Mouse (Mus musculus) forebrain, embryonic 13.5 days (tissue): ENCODE measurements at regions not wholly inside any gene's neighbourhood (a gene's known extent, or its start where the extent isn't known, plus 50 kb on each side); places are given as distances from the start of the nearest gene placed in this dataset.

Experiments
- ATAC-seq: fragments of 200-750 bp; cut with Nextera tagmentation; 2 replicates; pipeline ENCODE4 v1.8.0; 2017
- H3K27ac ChIP-seq: fragments of 300-500 bp; sonication (generic); 2 replicates; pipeline ENCODE4 v1.5.1; 2015; ENCODE audit warnings: inconsistent platforms, mild to moderate bottlenecking, moderate library complexity
- H3K27me3 ChIP-seq: fragments of 300-500 bp; sonication (generic); 2 replicates; pipeline ENCODE4 v1.6.1; 2015; ENCODE audit warnings: mild to moderate bottlenecking, inconsistent platforms
- H3K36me3 ChIP-seq: fragments of 300-500 bp; sonication (generic); 2 replicates; pipeline ENCODE4 v1.6.1; 2015; ENCODE audit warnings: mild to moderate bottlenecking, inconsistent platforms; ENCODE audit not compliant: poor library complexity, severe bottlenecking
- H3K4me1 ChIP-seq: fragments of 300-500 bp; sonication (generic); 2 replicates; pipeline ENCODE4 v1.6.1; 2015; ENCODE audit warnings: inconsistent platforms
- H3K4me2 ChIP-seq: fragments of 300-500 bp; sonication (generic); 2 replicates; pipeline ENCODE4 v1.6.1; 2015; ENCODE audit warnings: inconsistent platforms, mild to moderate bottlenecking, moderate library complexity
- H3K4me3 ChIP-seq: fragments of 300-500 bp; sonication (generic); 2 replicates; pipeline ENCODE4 v1.5.1; 2015; ENCODE audit warnings: mild to moderate bottlenecking, inconsistent platforms
- H3K9ac ChIP-seq: fragments of 300-500 bp; sonication (generic); 2 replicates; pipeline ENCODE4 v1.6.1; 2015; ENCODE audit warnings: mild to moderate bottlenecking, inconsistent platforms
- H3K9me3 ChIP-seq: fragments of 300-500 bp; sonication (generic); replicated peaks from 2 replicates; pipeline ENCODE4 v1.6.1; 2016; ENCODE audit warnings: inconsistent platforms
- WGBS: fragments of 180-500 bp; shearing (Covaris S2); methylation state at CpG from one replicate; pipeline ENCODE4 v1.1.7; 2015; 5-methylcytosine and 5-hydroxymethylcytosine counted together

GRCm38 (mm10) chr15:11742346-11742729 lies 164.7 kb downstream of the Npr3 start:
- peak; percentile 36 for ATAC-seq

DNA sequence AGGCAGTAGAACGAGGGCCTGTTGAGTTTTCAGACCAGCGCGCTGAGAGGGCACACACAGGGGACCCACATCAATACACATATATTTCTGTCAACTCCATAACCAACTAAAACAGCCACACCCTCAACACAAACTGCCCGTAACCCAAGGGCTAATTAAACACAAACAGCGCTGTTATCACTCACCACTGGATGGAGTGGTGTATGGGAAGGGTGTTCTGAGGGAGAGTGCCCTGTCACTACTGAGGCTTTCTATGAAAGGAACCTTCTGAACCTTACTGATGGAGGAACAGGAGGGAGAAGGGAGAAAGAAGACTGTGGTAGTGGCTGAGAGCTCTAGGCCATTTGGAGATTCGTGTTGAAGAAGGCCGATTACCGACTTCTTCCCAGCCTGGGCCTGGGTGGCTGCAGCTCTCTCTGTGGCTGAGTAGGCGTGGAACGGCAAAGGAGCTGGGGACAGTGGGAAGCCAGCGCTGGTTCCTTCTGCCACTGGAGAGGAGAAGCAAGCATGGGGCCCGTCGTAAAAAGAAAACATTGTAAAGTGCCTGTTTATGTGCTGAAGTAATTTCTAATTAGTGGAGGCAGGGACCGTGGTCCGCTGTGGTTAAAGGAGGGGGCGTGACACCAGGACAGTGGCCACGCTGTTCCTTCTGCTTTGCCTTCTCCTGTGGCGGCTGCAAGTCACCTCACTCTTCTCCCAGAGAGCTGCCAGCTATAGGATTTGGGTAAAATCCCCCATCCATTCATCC lies 165.3 kb downstream of the Npr3 start:
- WGBS = 23% methylated on average over 18 of the region's 18 CpGs
- H3K27me3 ChIP-seq = no peaks in the 10 kb centered on the region
- ATAC-seq = peak; percentile 65
- peak overlapping the region; percentile 34; the same call in 1 of the 2 replicates for H3K9ac ChIP-seq
- H3K4me2 ChIP-seq = peak overlapping the region; percentile 54
- no peak overlapping the region for H3K27ac ChIP-seq
- H3K9me3 ChIP-seq = no peaks in the 10 kb centered on the region
- H3K4me1 ChIP-seq = peaks cover 14% of the 10 kb centered on the region
- peak overlapping the region; percentile 18 for H3K4me3 ChIP-seq
- no peaks in the 10 kb centered on the region for H3K36me3 ChIP-seq

More at GRCm38 (mm10) chr15:11742346-11742729, 164.7 kb downstream of the Npr3 start:
- WGBS = 8% methylated on average over 6 of the region's 6 CpGs
- Histone ChIP-seq H3K36me3 (no peaks in the 10 kb centered on the region), H3K27ac (no peak overlapping the region), H3K4me2 (peak overlapping the region; percentile 54), H3K27me3 (no peaks in the 10 kb centered on the region), H3K4me1 (peaks cover 14% of the 10 kb centered on the region), H3K4me3 (peak overlapping the region; percentile 18), H3K9me3 (no peaks in the 10 kb centered on the region), H3K9ac (peak overlapping the region; percentile 34; the same call in 1 of the 2 replicates)

DNA sequence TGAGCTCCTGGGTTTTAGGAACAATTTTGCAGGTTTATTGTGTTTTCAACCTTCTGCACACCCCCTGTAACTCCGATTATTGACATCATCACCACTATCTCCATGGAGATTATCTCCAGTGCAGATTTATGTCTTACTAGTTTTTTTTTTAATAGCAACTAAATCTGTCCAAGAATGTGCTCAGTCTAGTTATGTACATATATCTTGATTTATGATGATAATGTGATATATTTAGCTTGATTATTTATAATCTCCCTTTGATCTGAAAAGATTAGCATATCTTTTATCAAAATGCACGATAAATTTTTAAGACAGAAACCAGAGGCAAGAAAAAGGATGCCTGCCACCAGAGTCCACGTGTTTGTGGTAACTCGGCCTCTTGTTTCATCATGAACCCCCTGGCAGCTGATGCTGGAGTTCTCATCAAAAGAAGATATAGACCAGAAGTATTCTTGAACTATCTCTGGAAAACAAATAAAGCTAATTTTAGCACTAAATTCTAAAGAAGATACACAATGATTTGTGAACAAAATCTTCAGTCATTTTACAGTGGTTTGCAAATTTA lies 169.6 kb downstream of the Npr3 start:
- Histone ChIP-seq H3K4me2 (no peak overlapping the region), H3K27me3 (no peaks in the 10 kb centered on the region), H3K36me3 (no peaks in the 10 kb centered on the region), H3K4me1 (peaks cover 12% of the 10 kb centered on the region), H3K9ac (no peak overlapping the region), H3K9me3 (no peaks in the 10 kb centered on the region), H3K27ac (no peak overlapping the region), H3K4me3 (no peak overlapping the region)
- ATAC-seq = no peak
- 79% methylated on average over 4 of the region's 4 CpGs for WGBS

DNA sequence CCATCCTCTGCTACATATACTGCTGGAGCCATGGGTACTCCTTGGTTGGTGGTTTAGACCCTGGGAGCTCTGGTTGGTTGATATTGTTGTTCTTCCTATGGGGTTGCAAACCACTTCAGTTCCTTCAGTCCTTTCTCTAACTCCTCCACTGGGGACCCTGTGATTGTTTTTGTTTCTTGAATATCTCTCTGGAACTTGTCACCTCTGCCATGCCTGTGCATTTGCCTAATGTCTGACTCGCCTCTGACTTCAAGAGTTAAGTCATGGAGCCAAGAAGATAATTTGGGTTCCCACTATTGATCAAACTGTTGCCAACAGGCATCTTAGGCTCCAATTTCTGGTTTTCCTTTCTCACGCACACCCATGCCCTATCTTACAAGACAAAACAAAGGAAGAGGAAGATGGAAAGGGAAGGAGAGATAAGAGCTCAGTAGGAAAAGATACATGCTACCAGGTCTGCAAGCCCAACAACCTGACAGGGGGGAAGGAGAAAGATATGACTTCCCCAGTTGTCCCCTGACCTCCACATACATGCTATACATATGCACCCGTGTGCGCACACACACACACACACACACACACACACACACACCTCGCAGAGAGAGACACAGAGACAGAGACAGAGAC lies 172.3 kb downstream of the Npr3 start:
- Histone ChIP-seq H3K4me3 (no peak overlapping the region), H3K27me3 (no peaks in the 10 kb centered on the region), H3K9me3 (no peaks in the 10 kb centered on the region), H3K36me3 (no peaks in the 10 kb centered on the region), H3K27ac (no peak overlapping the region), H3K4me1 (no peaks in the 10 kb centered on the region), H3K4me2 (no peak overlapping the region), H3K9ac (no peak overlapping the region)
- ATAC-seq = no peak
- WGBS = 83% methylated on average over 5 of the region's 5 CpGs

GRCm38 (mm10) chr15:11729381-11729780 lies 177.7 kb downstream of the Npr3 start:
- Histone ChIP-seq H3K27ac (no peak overlapping the region), H3K36me3 (no peaks in the 10 kb centered on the region), H3K4me2 (no peak overlapping the region), H3K4me3 (no peak overlapping the region), H3K9ac (no peak overlapping the region), H3K9me3 (no peaks in the 10 kb centered on the region), H3K27me3 (no peaks in the 10 kb centered on the region), H3K4me1 (no peaks in the 10 kb centered on the region)
- no peak for ATAC-seq
- WGBS = 63% methylated on average over 3 of the region's 3 CpGs

GRCm38 (mm10) chr15:11725620-11726530 lies 181.2 kb downstream of the Npr3 start:
- Histone ChIP-seq H3K27me3 (no peaks in the 10 kb centered on the region), H3K9ac (no peak overlapping the region), H3K4me3 (no peak overlapping the region), H3K36me3 (no peaks in the 10 kb centered on the region), H3K9me3 (no peaks in the 10 kb centered on the region), H3K4me2 (no peak overlapping the region), H3K27ac (no peak overlapping the region), H3K4me1 (no peaks in the 10 kb centered on the region)
- WGBS = 92% methylated on average over 10 of the region's 10 CpGs
- no peak for ATAC-seq

GRCm38 (mm10) chr15:11720645-11721044 lies 186.4 kb downstream of the Npr3 start:
- Histone ChIP-seq H3K4me2 (no peak overlapping the region), H3K9me3 (no peaks in the 10 kb centered on the region), H3K4me3 (no peak overlapping the region), H3K36me3 (no peaks in the 10 kb centered on the region), H3K27ac (no peak overlapping the region), H3K27me3 (no peaks in the 10 kb centered on the region), H3K9ac (no peak overlapping the region), H3K4me1 (no peaks in the 10 kb centered on the region)
- ATAC-seq = no peak
- 87% methylated on average over 4 of the region's 4 CpGs for WGBS

DNA sequence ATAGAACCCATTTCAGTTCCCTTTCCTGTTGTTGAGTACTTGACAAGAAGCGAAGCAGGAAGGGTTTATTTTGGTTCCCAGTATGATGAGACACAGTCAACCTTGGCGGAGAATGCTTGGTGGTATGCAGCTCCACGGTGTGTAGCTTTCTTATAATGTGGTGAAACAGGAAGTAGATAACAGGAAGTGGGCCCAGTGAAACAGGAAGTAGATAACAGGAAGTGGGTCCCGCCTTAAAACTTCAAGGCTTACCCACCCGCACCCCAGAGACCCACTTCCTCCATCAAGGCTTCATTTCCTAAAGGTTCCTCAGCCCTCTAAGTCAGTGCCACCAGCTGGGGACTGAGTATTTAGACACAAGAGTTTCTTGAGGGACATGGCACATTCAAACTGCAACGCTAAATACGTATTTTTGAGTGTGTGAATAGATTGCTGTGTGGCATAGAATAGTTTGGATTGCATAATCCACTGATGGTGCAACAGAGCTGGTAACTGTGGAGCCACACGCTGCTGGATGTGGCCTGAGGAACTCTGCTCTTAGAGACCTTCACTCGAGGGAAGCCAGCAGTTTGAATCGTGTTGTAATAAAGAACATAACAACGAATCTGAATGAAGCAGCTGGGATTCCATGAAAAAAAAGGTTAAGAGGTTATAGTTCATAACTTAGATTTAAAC lies 190.8 kb downstream of the Npr3 start:
- H3K4me1 ChIP-seq = no peaks in the 10 kb centered on the region
- H3K4me3 ChIP-seq = no peak overlapping the region
- H3K27ac ChIP-seq = no peak overlapping the region
- no peak for ATAC-seq
- no peak overlapping the region for H3K4me2 ChIP-seq
- H3K9me3 ChIP-seq = no peaks in the 10 kb centered on the region
- H3K9ac ChIP-seq = no peak overlapping the region
- 94% methylated on average over 11 of the region's 11 CpGs for WGBS
- H3K36me3 ChIP-seq = no peaks in the 10 kb centered on the region
- H3K27me3 ChIP-seq = no peaks in the 10 kb centered on the region

- no peaks in the 10 kb centered on the region for H3K9me3 ChIP-seq
- H3K4me1 ChIP-seq = no peaks in the 10 kb centered on the region
- H3K27me3 ChIP-seq = no peaks in the 10 kb centered on the region
- no peak overlapping the region for H3K9ac ChIP-seq
- no peak overlapping the region for H3K4me3 ChIP-seq
- no peak overlapping the region for H3K27ac ChIP-seq
- no peaks in the 10 kb centered on the region for H3K36me3 ChIP-seq
- ATAC-seq = no peak
- 85% methylated on average over 16 of the region's 16 CpGs for WGBS
- no peak overlapping the region for H3K4me2 ChIP-seq
Observed at GRCm38 (mm10) chr15:11712481-11713274, 194.4 kb downstream of the Npr3 start.

- H3K27ac ChIP-seq = no peak overlapping the region
- no peak for ATAC-seq
- H3K4me3 ChIP-seq = no peak overlapping the region
- WGBS = 77% methylated on average over 6 of the region's 6 CpGs
- no peaks in the 10 kb centered on the region for H3K27me3 ChIP-seq
- H3K9me3 ChIP-seq = no peaks in the 10 kb centered on the region
- no peak overlapping the region for H3K4me2 ChIP-seq
- H3K9ac ChIP-seq = no peak overlapping the region
- H3K36me3 ChIP-seq = no peaks in the 10 kb centered on the region
- no peaks in the 10 kb centered on the region for H3K4me1 ChIP-seq
Observed at GRCm38 (mm10) chr15:11701246-11701645, 205.8 kb downstream of the Npr3 start.

DNA sequence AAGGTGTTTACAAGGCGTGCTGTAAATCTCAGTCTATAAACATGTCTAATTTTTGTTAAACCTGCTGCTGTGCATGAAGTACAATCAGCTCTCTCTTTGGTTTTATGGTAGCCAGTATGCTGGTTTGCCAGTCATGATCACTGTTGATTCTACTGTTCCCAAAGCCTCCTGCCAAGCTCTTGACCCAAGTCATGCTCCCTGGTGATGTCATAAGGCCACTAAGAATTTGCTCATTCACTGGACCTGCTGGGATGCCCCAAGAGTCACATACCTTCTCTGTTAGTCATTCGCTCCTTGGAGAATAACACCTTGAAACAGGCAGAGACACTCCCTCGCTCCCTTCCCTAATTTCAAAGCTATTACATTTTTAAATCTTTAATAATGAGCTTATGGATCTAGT lies 207.2 kb downstream of the Npr3 start:
- no peaks in the 10 kb centered on the region for H3K36me3 ChIP-seq
- H3K4me3 ChIP-seq = no peak overlapping the region
- H3K4me2 ChIP-seq = no peak overlapping the region
- H3K27ac ChIP-seq = no peak overlapping the region
- ATAC-seq = no peak
- H3K4me1 ChIP-seq = no peaks in the 10 kb centered on the region
- H3K9me3 ChIP-seq = no peaks in the 10 kb centered on the region
- WGBS = 78% methylated on average over 3 of the region's 3 CpGs
- no peak overlapping the region for H3K9ac ChIP-seq
- no peaks in the 10 kb centered on the region for H3K27me3 ChIP-seq
